Mouse (Mus musculus) cerebellum, adult 9-10 months (tissue): ENCODE data around the gene Bag6.

Experiments
- DNase-seq: peaks from one replicate; pipeline ENCODE4 v3.0.0; 2022

Bag6 gene

DNA sequence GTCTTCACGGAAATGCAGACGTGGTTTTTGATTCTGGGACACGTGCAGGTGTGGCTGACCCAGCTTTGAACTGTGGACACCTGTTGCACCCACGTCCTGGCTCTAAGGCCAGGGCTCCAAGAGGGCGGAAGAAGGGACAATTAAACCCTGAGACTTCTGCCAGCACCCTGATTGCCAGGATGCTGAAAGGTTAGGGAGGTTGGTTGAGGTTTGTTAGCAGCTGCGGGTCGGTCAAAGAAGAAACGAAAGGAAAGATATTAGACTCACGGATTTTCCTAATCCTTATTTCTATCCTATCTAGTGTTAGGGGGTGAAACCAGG is 61.3 kb downstream of the Bag6 start:
- DNase-seq = no peak
